Mouse (Mus musculus) gastrocnemius, postnatal 14 days (tissue): ENCODE measurements around the gene Slc4a1. TPM values are rescaled to one million over a fixed set of nuclear protein-coding genes. Genes with fewer than 3 reads are reported as not detected.
"Not testable (repeated sequence)": the region's sequence is repeated elsewhere in the genome, so short reads cannot be mapped to it uniquely, and the experiment has no call there.

ENCODE experiments used
- DNase-seq: peaks from one replicate; pipeline ENCODE4 v3.0.0; 2021; ENCODE audit warnings: mixed read lengths
- intact Hi-C: fragments of 180-260 bp; cut with DNase I; formaldehyde crosslinking; loops from one replicate; pipeline ENCODE4 v1.15.1; 2025; ENCODE audit warnings: low total_unique reads
- long read RNA-seq, 2 experiments: library from polyadenylated mRNA; stranded (forward); transcript quantifications; one replicate each; pipeline ENCODE4 v2.0.0; 2021
- total RNA-seq, 2 experiments: library from RNA; stranded (reverse); gene quantifications; 2 replicates each; pipeline ENCODE4 v1.2.3; 2021

Gene Slc4a1
- total RNA-seq = 1 to 10 TPM in 1 of 2 experiments, under 1 TPM in 1; 0.59 to 1.5 TPM
- long read RNA-seq, experiment 1 = 0 reads
- long read RNA-seq, experiment 2 = 0 reads

- DNase-seq = not testable (repeated sequence)
Observed at GRCm38 (mm10) chr11:102366103-102366502, at the start of gene Slc4a1. TSS of gene Slc4a1 (minus strand) at chr11:102366203.

GRCm38 (mm10) chr11:102415034-102415802, 49.2 kb upstream of the Slc4a1 start:
- intact Hi-C loops = no loop called here
- no peak for DNase-seq

More at GRCm38 (mm10) chr11:102366103-102366502, at the start of gene Slc4a1:
- intact Hi-C loops = not testable (repeated sequence)

- intact Hi-C loops = loop anchor here (5.0 kb wide), 1 partner anchor 101 kb away; no protein-coding TSS in a partner anchor
- no peak for DNase-seq
Observed at GRCm38 (mm10) chr11:102413059-102413458, 47.1 kb upstream of the Slc4a1 start.

- DNase-seq = peak; percentile 91
- intact Hi-C loops = loop anchor here (5.0 kb wide), 1 partner anchor 99 kb away; no protein-coding TSS in a partner anchor
Observed at GRCm38 (mm10) chr11:102411704-102412103, 45.7 kb upstream of the Slc4a1 start.

GRCm38 (mm10) chr11:102411061-102411460, 45.1 kb upstream of the Slc4a1 start:
- DNase-seq = no peak
- intact Hi-C loops = loop anchor here (5.0 kb wide), 1 partner anchor 99 kb away; no protein-coding TSS in a partner anchor

- intact Hi-C loops = loop anchor here (5.0 kb wide), 1 partner anchor 98 kb away; no protein-coding TSS in a partner anchor
- not testable (repeated sequence) for DNase-seq
Observed at GRCm38 (mm10) chr11:102410345-102410744, 44.3 kb upstream of the Slc4a1 start.

- DNase-seq = no peak
- intact Hi-C loops = loop anchor here (5.0 kb wide), 1 partner anchor 98 kb away; no protein-coding TSS in a partner anchor
Observed at GRCm38 (mm10) chr11:102409795-102410330, 43.9 kb upstream of the Slc4a1 start.

GRCm38 (mm10) chr11:102408888-102409794, 43.1 kb upstream of the Slc4a1 start:
- intact Hi-C loops = no loop called here
- DNase-seq = no peak

- peak; percentile 98 for DNase-seq
- intact Hi-C loops = no loop called here
Observed at GRCm38 (mm10) chr11:102408344-102408876, 42.4 kb upstream of the Slc4a1 start.

- intact Hi-C loops = no loop called here
- no peak for DNase-seq
Observed at GRCm38 (mm10) chr11:102407834-102408215, 41.8 kb upstream of the Slc4a1 start, which contains the start of gene Slc25a39. TSS of gene Slc25a39 (minus strand) at chr11:102407946.

- intact Hi-C loops = no loop called here
- DNase-seq = peak; percentile 95
Observed at GRCm38 (mm10) chr11:102406900-102407833, 41.2 kb upstream of the Slc4a1 start.

GRCm38 (mm10) chr11:102406401-102406800, 40.4 kb upstream of the Slc4a1 start:
- intact Hi-C loops = no loop called here
- DNase-seq = no peak

GRCm38 (mm10) chr11:102405544-102406285, 39.7 kb upstream of the Slc4a1 start:
- DNase-seq = no peak
- intact Hi-C loops = no loop called here

- no peak for DNase-seq
- intact Hi-C loops = loop anchor here (5.0 kb wide), 1 partner anchor 77 kb away; no protein-coding TSS in a partner anchor
Observed at GRCm38 (mm10) chr11:102404161-102405010, 38.4 kb upstream of the Slc4a1 start.

- intact Hi-C loops = loop anchor here (5.0 kb wide), 1 partner anchor 76 kb away; no protein-coding TSS in a partner anchor
Observed at GRCm38 (mm10) chr11:102403657-102404056, 37.7 kb upstream of the Slc4a1 start.

GRCm38 (mm10) chr11:102401898-102402500, 36.0 kb upstream of the Slc4a1 start:
- intact Hi-C loops = loop anchor here (5.0 kb wide), 1 partner anchor 75 kb away; no protein-coding TSS in a partner anchor
- DNase-seq = no peak

More at GRCm38 (mm10) chr11:102403657-102404056, 37.7 kb upstream of the Slc4a1 start:
- DNase-seq = no peak
